Mouse (Mus musculus) common myeloid progenitor, adult 5-6 weeks (primary cell): ENCODE measurements around the gene 1110065P20Rik. TPM values are rescaled to one million over a fixed set of nuclear protein-coding genes. Genes with fewer than 3 reads are reported as not detected.

Source experiments
- total RNA-seq: library from RNA; stranded (forward); fragments of 200-1000, 187-1606 nt; gene quantifications from 2 replicates; pipeline ENCODE4 v1.2.3, GENCODE M21; 2017

Gene 1110065P20Rik
- total RNA-seq, 1 experiment from 2014 or later, result 2.9 TPM

Other genes with a start within 250 kb of the 1110065P20Rik start
- gene 3100002H09Rik, start 240.4 kb downstream of the 1110065P20Rik start, total RNA-seq, result not detected in 2 replicates
- gene Pou3f1, start 194.4 kb downstream of the 1110065P20Rik start, total RNA-seq, result not detected in 2 replicates
- gene Utp11, start 157.6 kb downstream of the 1110065P20Rik start, total RNA-seq, result 86.8 and 98.8 TPM in 2 replicates
- 4.1 and 5.3 TPM in 2 replicates for gene Fhl3, start 150.5 kb downstream of the 1110065P20Rik start, total RNA-seq
- 162 and 189 TPM in 2 replicates for gene Sf3a3, start 136.4 kb downstream of the 1110065P20Rik start, total RNA-seq
- 32.2 and 50.2 TPM in 2 replicates for gene Inpp5b, start 109.3 kb downstream of the 1110065P20Rik start, total RNA-seq
- gene Mtf1, start 49.1 kb downstream of the 1110065P20Rik start, total RNA-seq, result 26.1 and 35.9 TPM in 2 replicates
- 33.4 and 55.0 TPM in 2 replicates for gene Yrdc, start 517 bp downstream of the 1110065P20Rik start, total RNA-seq
- 0.55 TPM in 1 of 2 replicates, not detected in the other for gene Maneal, start 11.0 kb upstream of the 1110065P20Rik start, total RNA-seq
- not detected in 2 replicates for gene Epha10, start 29.7 kb upstream of the 1110065P20Rik start, total RNA-seq
- 12.0 and 14.3 TPM in 2 replicates for gene 9930104L06Rik, start 85.9 kb upstream of the 1110065P20Rik start, total RNA-seq
- gene Cdca8, start 88.1 kb upstream of the 1110065P20Rik start, total RNA-seq, result 108 and 117 TPM in 2 replicates
- gene Rspo1, start 135.2 kb upstream of the 1110065P20Rik start, total RNA-seq, result 2.4 TPM in 1 of 2 replicates, not detected in the other
- gene Gnl2, start 165.4 kb upstream of the 1110065P20Rik start, total RNA-seq, result 182 and 228 TPM in 2 replicates
- not detected in 2 replicates for gene Dnali1, start 214.5 kb upstream of the 1110065P20Rik start, total RNA-seq
- gene Snip1, start 215.5 kb upstream of the 1110065P20Rik start, total RNA-seq, result 22.0 and 27.8 TPM in 2 replicates
- gene Meaf6, start 233.9 kb upstream of the 1110065P20Rik start, total RNA-seq, result 43.8 and 44.0 TPM in 2 replicates